Mouse (Mus musculus) kidney, postnatal 36 days (tissue): ENCODE measurements at regions not wholly inside any gene's neighbourhood (a gene's known extent, or its start where the extent isn't known, plus 50 kb on each side); places are given as distances from the start of the nearest gene placed in this dataset.

Experiments used
- DNase-seq, 2 experiments: peaks; one replicate each; pipeline ENCODE4 v3.0.0; 2021 to 2022; ENCODE audit warnings: mixed read lengths in 2 of 2

- DNase-seq: no peak
These were observed 52.6 kb upstream of the Unc13c start for GRCm38 (mm10) chr9:74021339-74021738.

- no peak for DNase-seq
These were observed 55.2 kb upstream of the Unc13c start for GRCm38 (mm10) chr9:74023922-74024321.

GRCm38 (mm10) chr9:74026131-74026530 lies 57.4 kb upstream of the Unc13c start:
- no peak for DNase-seq

DNA sequence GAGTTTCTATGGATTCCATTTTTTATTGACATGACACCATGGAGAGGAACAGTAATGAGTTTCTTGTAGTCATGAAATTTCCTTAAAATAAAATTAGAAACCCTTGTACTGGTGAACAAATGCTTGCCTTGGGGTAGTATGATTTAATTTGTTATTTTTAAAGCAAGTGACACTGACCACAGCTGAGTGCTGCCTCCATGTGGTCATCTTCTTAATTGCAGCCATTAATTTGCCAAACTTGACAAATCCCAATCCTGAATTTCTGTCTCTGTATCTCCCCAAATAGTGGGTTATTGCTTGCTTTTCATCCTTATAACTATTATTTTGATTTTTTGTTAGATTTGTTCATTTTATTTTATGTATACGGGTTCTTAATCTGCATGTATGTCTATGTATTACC lies 59.7 kb upstream of the Unc13c start:
- DNase-seq: peak; percentile 12 to 66

- peak; percentile 52 to 58 for DNase-seq
These were observed 64.2 kb upstream of the Wdr72 start for GRCm38 (mm10) chr9:74045936-74046335.

DNA sequence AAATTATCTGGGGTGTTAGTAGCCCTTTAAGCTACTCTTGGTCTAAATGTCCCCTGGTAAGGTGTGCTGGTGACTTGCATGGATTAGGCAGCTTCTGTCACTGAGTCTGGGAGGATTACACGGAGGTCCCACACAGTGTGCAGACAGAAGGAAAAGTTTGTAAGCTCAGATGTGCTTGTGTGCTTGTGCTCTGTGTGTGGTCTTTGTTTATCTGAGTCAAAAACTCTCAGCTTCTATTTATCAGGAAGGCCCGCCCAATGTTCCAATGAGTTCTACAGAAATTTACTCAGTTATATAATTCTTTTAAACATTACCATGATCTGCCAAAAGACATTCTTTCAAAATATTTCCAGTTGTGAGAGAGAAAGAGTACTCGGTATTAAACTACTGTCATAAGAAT lies 60.4 kb upstream of the Wdr72 start:
- no peak for DNase-seq

DNA sequence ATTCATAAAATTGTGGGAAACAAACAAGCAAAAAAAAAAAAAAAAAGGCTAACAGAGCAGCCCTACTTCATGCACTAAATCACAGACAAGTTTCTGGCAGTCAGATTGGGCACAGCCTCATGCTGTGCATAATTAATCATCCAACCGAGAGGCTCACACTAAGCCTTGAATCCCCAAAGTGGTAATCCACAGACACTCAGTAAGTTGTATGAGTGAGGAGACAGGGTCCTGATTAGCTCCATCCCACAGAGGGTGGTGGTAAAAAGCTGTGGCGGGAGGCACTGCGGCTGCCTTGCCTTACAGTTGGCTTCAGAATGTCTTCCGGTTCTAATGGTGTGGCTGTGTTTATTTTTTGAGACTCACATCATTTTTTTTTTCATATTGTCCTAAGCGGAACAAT lies 53.4 kb upstream of the Wdr72 start:
- no peak for DNase-seq

DNA sequence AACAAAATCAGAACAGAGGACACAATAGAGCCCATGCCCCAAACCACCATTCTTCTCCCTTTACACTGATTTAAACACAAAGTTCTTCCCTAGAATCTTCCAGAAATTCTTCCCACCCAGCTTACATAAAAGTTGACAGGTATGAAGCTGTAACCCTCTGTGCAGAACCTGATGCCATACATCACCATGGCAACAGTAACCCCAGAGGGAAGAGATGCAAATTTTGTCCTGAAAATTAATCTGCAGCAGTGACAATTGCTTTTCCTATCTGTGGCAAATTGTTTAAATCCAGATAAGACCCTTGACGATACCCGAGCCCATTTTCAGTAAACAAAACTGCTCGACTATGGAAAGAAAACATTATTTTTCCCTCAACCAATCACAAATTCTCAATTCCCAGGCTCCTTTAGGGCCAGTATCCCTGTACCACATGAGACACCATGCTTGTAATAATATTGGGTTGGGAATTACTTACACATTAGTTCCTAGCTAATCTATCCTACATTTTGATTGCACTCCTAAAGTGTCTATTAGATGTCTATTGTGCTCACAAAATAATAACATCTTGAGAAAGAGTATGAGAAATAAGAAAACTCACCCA lies 52.6 kb upstream of the Wdr72 start:
- no peak for DNase-seq

DNA sequence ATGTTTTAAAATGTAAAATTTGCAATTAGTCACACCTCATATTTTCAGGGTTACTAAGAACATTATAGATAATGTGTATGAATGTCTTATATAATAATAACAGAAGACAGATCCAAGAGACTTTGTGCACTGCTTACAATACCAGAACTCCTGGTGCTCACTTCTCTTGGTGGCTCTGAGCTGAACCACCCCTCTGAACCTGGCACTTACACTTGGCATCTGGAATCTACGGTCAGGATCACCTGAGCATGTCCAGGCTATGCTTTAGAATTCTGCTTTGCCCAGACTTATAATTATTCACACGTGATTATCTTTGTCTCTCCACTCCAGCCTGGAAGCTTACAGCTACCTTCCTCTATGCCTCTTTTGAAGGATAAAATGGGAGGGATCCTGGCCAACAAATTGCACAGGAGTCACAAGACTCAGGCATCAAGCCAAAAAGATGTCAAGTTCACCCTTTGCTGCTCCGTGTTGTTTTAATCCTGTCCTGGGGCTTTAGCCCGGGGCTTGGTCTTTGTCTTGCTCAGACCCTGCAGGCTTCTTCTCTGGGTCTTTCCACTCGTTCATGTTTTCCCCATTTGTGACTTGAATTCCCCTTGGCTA lies 51.8 kb upstream of the Wdr72 start:
- DNase-seq: peak; percentile 30 to 43
